Mouse (Mus musculus): ENCODE measurements around the gene Cdt1.
"Not testable (repeated sequence)": the region's sequence is repeated elsewhere in the genome, so short reads cannot be mapped to it uniquely, and the experiment has no call there.

Gene Cdt1

DNA sequence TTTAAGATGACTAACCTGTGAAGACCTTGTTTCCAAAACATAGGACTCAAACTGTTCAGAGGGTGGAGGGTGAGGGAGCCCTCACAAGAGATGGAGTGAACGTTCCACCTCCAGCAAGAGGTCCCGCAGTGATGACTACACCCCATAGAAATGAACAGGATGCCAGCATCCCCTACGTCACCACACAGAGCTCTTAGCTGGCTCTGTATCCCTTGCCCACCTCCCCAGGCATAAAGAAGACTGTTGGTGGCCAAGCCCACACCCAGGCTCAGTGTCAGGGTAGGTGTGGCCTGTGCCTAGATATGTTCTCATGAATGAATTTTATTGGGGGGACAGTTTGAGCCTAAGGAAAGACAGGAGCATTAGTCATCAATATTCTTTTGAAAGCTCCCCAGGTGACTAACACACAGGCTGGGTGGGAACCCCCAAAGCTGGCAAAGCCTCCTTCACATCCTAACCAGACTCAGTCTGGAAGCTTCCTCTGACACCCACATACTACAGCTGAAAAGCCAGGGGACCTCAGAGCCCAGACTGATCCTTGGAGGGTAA is 18.9 kb upstream of the Cdt1 start:
- peak; percentile 62; the same call in 1 of the 2 replicates for ATAC-seq (ENCODE audit: low TSS enrichment)

- ATAC-seq (ENCODE audit: low TSS enrichment): no peak
Observed at GRCm38 (mm10) chr8:122550234-122550994, 17.4 kb upstream of the Cdt1 start.

DNA sequence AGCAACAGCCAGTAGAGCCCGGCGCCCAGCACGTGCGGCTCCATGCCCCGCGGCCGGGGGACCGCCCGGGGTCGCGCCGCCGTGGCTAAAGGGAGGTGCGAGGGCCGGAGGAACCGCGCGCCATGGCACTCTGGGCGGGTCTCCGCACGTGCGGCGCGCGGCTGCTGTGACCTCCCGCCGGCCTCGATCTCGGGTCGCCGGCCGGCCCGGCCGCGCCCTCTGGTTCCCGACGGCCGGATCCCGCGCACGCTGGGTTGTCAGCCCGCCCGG is 16.9 kb upstream of the Cdt1 start:
- ATAC-seq (ENCODE audit: low TSS enrichment): no peak

DNA sequence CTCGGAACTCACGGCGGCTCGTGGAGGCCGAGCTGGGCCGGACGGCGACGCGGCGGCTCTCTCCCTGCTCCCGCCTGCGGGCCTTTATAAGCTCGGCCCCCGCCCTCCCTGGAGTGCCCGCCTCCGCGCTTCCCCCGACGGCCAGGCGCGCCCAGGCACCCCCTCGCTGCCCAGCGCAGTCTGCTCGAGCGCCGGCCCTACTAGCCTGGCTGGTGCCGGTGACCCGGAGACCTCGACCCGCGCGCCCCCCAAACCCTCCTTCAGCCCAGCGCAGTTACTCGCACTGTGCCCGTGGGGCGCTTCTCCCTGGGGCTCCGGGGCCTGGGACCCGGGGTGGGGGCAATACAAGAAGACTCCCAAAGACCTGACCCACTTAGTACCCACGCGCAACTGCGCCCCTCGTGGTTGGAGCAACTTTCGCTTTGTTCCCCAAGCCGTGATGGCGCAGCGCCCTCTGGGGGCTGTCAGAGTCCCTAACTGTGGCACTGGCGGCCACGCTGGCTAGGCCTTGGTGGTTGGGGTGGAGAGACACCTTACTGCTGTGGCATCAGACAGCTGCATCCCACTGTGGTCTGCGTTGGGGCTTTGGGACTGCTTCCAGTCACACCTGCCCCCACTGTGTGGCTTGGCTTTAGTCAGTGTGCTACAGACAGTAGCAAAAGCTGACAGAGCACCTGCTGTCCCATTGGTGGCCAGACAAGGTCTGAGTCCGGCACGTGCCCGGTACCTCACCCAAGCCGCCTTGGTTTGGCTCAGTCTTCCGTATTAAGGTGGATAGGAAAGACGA is 16.4 kb upstream of the Cdt1 start, which contains the start of gene Piezo1:
TSS of gene Piezo1 (minus strand) at position 65 of the 787 bp plus-strand sequence.
- ATAC-seq (ENCODE audit: low TSS enrichment): 0 out of 2 replicates have a peak, but pooled peaks have one; percentile 25

- ATAC-seq (ENCODE audit: low TSS enrichment): peak; percentile 56; the same call in 1 of the 2 replicates
Observed at GRCm38 (mm10) chr8:122554786-122555185, 13.0 kb upstream of the Cdt1 start.

- ATAC-seq (ENCODE audit: low TSS enrichment): no peak
Observed at GRCm38 (mm10) chr8:122556030-122557009, 11.5 kb upstream of the Cdt1 start.

- ATAC-seq (ENCODE audit: low TSS enrichment): no peak
Observed at GRCm38 (mm10) chr8:122557248-122558038, 10.4 kb upstream of the Cdt1 start.

- no peak for ATAC-seq (ENCODE audit: low TSS enrichment)
Observed at GRCm38 (mm10) chr8:122558671-122559349, 9.0 kb upstream of the Cdt1 start.

- ATAC-seq (ENCODE audit: low TSS enrichment): no peak; the same call in 1 of the 2 replicates
Observed at GRCm38 (mm10) chr8:122561199-122561598, 6.6 kb upstream of the Cdt1 start.

- ATAC-seq (ENCODE audit: low TSS enrichment): no peak
Observed at GRCm38 (mm10) chr8:122564363-122565352, 3.2 kb upstream of the Cdt1 start.

DNA sequence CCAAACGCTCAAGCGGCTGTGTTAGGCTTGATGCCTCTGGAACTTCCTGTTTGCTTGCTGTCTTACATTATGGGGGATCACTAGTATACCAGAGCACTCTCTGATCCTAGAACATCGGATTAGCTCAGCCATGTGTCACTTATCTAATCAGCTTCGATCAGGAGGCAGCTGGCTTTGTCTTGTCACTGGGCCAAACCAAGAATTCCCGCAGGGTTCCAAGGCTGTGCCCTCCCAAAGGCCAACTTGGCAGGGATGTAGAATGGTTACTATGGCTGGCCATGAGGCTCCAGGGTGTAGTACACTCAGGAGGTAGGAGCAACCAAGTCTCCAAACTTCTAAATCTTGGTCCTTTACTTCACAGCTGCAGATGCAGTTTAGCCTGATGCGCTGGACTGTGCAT is 1.0 kb upstream of the Cdt1 start:
- no peak for ATAC-seq (ENCODE audit: low TSS enrichment)

GRCm38 (mm10) chr8:122568109-122568504 is 292 bp downstream of the Cdt1 start:
- peak; percentile 30 for ATAC-seq (ENCODE audit: low TSS enrichment)

DNA sequence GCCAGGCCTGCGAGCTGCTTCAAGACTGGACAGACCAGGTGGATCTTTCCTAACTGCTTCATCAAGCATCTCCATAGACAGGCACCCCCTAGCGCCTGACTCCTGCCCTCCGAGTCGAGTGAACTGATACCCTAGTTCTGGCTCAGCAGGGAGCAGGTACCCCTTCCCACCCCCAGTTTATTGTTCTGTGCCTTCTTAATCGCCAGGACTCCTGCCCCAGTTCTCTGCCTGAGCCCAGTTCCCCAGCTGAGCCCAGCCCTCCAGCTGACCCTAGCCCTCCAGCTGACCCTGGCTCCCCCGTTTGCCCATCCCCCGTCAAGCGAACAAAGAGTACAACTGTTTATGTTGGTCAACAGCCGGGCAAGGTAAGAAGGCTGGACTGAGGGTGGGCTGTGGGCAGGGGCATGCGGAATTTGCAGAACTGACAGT is 1.1 kb downstream of the Cdt1 start:
- no peak for ATAC-seq (ENCODE audit: low TSS enrichment)

DNA sequence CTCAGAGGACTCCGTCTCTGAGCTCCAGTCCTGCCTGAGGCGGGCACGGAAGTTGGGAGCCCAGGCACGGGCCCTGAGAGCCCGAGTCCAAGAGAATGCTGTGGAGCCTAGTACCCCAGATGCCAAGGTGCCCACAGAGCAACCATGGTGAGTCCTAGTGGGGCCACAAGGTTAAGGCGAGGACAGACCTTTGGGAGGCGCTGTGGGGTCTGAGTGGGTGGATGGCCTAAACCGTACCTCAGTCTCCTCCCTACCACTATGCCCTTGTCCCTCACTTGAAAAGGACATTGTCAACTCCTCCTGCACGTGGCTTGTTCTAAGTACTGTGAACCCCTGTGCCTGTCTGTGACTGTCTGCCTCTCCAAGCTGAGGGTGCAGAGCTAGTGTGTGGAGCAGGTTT is 1.5 kb downstream of the Cdt1 start:
- ATAC-seq (ENCODE audit: low TSS enrichment): no peak

DNA sequence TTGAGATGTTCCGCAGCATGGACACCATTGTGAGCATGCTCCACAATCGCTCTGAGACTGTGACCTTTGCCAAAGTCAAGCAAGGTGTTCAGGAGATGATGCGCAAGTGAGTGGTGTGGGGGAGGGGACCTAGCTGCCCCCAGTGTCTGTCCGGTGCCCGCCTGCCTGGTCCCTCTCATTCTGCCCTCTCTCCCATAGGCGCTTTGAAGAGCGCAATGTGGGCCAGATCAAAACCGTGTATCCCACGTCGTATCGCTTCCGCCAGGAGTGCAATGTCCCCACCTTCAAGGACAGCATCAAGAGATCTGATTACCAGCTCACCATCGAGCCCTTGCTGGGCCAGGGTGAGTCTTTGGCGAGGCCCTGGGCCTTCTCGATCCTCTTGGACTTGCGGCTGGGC is 2.2 kb downstream of the Cdt1 start:
- no peak for ATAC-seq (ENCODE audit: low TSS enrichment)

- no peak for ATAC-seq (ENCODE audit: low TSS enrichment)
Observed at GRCm38 (mm10) chr8:122571153-122571552, 3.3 kb downstream of the Cdt1 start.

DNA sequence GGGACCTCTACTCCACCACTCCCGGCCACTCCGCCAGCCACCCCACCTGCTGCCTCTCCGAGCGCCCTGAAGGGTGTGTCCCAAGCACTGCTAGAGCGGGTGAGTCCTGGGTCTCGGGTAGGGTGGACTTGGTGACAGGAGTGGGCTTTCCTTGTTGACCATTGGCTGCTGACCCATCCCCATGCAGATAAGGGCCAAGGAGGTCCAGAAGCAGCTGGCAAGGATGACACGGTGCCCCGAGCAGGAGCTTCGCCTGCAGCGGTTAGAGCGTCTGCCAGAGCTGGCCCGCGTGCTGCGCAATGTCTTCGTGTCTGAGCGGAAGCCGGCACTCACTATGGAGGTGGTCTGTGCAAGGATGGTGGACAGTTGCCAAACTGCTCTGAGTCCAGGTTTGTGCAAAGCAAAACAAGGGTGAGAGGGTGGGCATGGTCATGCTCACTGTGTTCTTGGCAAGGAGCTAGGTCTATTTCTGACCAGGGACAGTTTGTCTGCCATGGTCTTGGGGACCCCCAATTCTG is 4.0 kb downstream of the Cdt1 start:
- no peak for ATAC-seq (ENCODE audit: low TSS enrichment)

- no peak for ATAC-seq (ENCODE audit: low TSS enrichment)
Observed at GRCm38 (mm10) chr8:122572751-122573150, 4.9 kb downstream of the Cdt1 start.

GRCm38 (mm10) chr8:122573176-122573575 is 5.4 kb downstream of the Cdt1 start:
- not testable (repeated sequence) for ATAC-seq (ENCODE audit: low TSS enrichment)

All from frontal cortex, adult (tissue).